Mouse (Mus musculus) lung, embryonic 14.5 days (tissue): ENCODE results near the gene Plin4. TPM values are rescaled to one million over a fixed set of nuclear protein-coding genes. Genes with fewer than 3 reads are reported as not detected.

Source experiments
- ATAC-seq: fragments of 200-750 bp; cut with Nextera tagmentation; 2 replicates; pipeline ENCODE4 v1.8.0; 2017; ENCODE audit warnings: mild to moderate bottlenecking, moderate TSS enrichment, moderate library complexity; ENCODE audit not compliant: insufficient read depth
- DNase-seq: peaks from one replicate; pipeline ENCODE4 v3.0.0-alpha.2; 2015
- H3K27ac ChIP-seq: fragments of 300-500 bp; sonication (generic); 2 replicates; pipeline ENCODE4 v1.5.1; 2014; ENCODE audit warnings: low read depth, mild to moderate bottlenecking, moderate library complexity
- H3K27me3 ChIP-seq: fragments of 300-500 bp; sonication (generic); 2 replicates; pipeline ENCODE4 v1.6.1; 2014; ENCODE audit warnings: low read length, control low read depth; ENCODE audit not compliant: insufficient read depth
- H3K36me3 ChIP-seq: fragments of 300-500 bp; sonication (generic); 2 replicates; pipeline ENCODE4 v1.6.1; 2014; ENCODE audit warnings: control low read depth; ENCODE audit not compliant: insufficient read depth
- H3K4me1 ChIP-seq: fragments of 300-500 bp; sonication (generic); 2 replicates; pipeline ENCODE4 v1.6.1; 2014; ENCODE audit warnings: antibody characterized with exemption, control low read depth; ENCODE audit not compliant: insufficient read depth
- H3K4me2 ChIP-seq: fragments of 300-500 bp; sonication (generic); 2 replicates; pipeline ENCODE4 v1.6.1; 2014; ENCODE audit warnings: mild to moderate bottlenecking
- H3K4me3 ChIP-seq: fragments of 300-500 bp; sonication (generic); 2 replicates; pipeline ENCODE4 v1.5.1; 2014; ENCODE audit warnings: low read depth, low read length
- H3K9ac ChIP-seq: fragments of 300-500 bp; sonication (generic); 2 replicates; pipeline ENCODE4 v1.6.1; 2014
- H3K9me3 ChIP-seq: fragments of 300-500 bp; sonication (generic); 2 replicates; pipeline ENCODE4 v1.6.1; 2016; ENCODE audit warnings: low read depth, low read length, control low read depth
- CTCF ChIP-seq: IDR thresholded peaks from 2 replicates; pipeline ENCODE4 v1.5.1; 2016; ENCODE audit warnings: antibody characterized with exemption, low read depth
- WGBS: fragments of 180-500 bp; shearing (Covaris S2); extraction: QIAGEN DNeasy Blood & Tissue Kit; methylation state at CpG from one replicate; pipeline ENCODE4 v1.1.7; 2014; 5-methylcytosine and 5-hydroxymethylcytosine counted together
- polyA plus RNA-seq: library from polyadenylated mRNA; unstranded; fragments of >200 nt; fragmentation: Nextera tagmentation; extraction: Ambion mirVana; gene quantifications from 2 replicates; pipeline ENCODE4 v1.2.1, GENCODE M21; 2014

The Plin4 gene
- 0.12 and 0.28 TPM in 2 replicates for polyA plus RNA-seq

GRCm38 (mm10) chr17:56109219-56110051 lies at the start of gene Plin4:
Plin4 (minus strand) TSS chr17:56109803.
- TF ChIP-seq CTCF: no peak

GRCm38 (mm10) chr17:56153643-56154042 lies 44.0 kb upstream of the Plin4 start:
- ATAC-seq (peak; percentile 62), DNase-seq (peak; percentile 84)

More at GRCm38 (mm10) chr17:56109219-56110051, at the start of gene Plin4:
- Histone ChIP-seq H3K9me3 (no peaks in the 10 kb centered on the region), H3K4me3 (no peak within 1 kb of the TSS), H3K4me1 (no peaks in the 10 kb centered on the region), H3K27ac (no peak within 1 kb of the TSS), H3K9ac (no peak within 1 kb of the TSS), H3K27me3 (no peaks in the 10 kb centered on the region), H3K36me3 (no peaks in the 10 kb centered on the region), H3K4me2 (no peak within 1 kb of the TSS)
- no peak for DNase-seq
- no peak for ATAC-seq
- WGBS: 51% methylated on average over 10 of the region's 10 CpGs

DNA sequence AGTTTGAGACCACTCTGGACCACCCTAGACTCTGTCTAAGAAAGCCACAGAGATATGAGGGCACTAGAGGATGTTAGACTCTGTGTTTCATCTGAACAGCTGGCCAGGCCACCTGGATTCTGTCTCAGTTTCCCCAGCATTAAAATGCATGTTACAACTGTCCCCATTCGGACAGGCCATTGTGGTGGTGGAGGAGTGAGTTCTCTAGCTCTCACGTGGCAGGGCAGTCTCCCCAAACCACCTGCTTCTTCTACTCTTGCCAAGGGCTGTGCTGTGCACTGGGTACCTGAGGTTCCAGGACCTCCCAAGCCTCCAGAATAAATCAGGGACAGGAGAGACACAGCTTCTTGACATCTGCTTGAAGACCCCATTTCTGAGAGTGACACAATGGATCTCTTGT lies 40.3 kb upstream of the Plin4 start:
- Histone ChIP-seq H3K9ac (no peak overlapping the region), H3K27ac (no peak overlapping the region), H3K27me3 (peaks cover 44% of the 10 kb centered on the region), H3K36me3 (no peaks in the 10 kb centered on the region), H3K4me1 (0 out of 2 replicates have a peak, but pooled peaks cover 5% of the 10 kb centered on the region), H3K9me3 (no peaks in the 10 kb centered on the region), H3K4me3 (no peak overlapping the region), H3K4me2 (no peak overlapping the region)
- WGBS: 34% methylated on average over 2 of the region's 2 CpGs
- no peak for ATAC-seq
- TF ChIP-seq CTCF: no peak
- no peak for DNase-seq

More at GRCm38 (mm10) chr17:56153643-56154042, 44.0 kb upstream of the Plin4 start:
- Histone ChIP-seq H3K27ac (no peak overlapping the region), H3K9me3 (no peaks in the 10 kb centered on the region), H3K27me3 (peaks cover 22% of the 10 kb centered on the region), H3K9ac (no peak overlapping the region), H3K36me3 (no peaks in the 10 kb centered on the region), H3K4me2 (no peak overlapping the region), H3K4me1 (0 out of 2 replicates have a peak, but pooled peaks cover 5% of the 10 kb centered on the region), H3K4me3 (no peak overlapping the region)
- WGBS: 23% methylated on average over 9 of the region's 9 CpGs
- TF ChIP-seq CTCF: no peak

GRCm38 (mm10) chr17:56148790-56149618 lies 39.4 kb upstream of the Plin4 start:
- ATAC-seq (no peak), DNase-seq (no peak)
- Histone ChIP-seq H3K4me1 (0 out of 2 replicates have a peak, but pooled peaks cover 5% of the 10 kb centered on the region), H3K9ac (peak overlapping the region; percentile 20), H3K27me3 (peaks cover 52% of the 10 kb centered on the region), H3K36me3 (no peaks in the 10 kb centered on the region), H3K4me2 (peak overlapping the region; percentile 48), H3K27ac (no peak overlapping the region), H3K9me3 (no peaks in the 10 kb centered on the region), H3K4me3 (peak overlapping the region; percentile 23; the same call in 1 of the 2 replicates)
- 3% methylated on average over 30 of the region's 30 CpGs for WGBS
- no peak for TF ChIP-seq CTCF

DNA sequence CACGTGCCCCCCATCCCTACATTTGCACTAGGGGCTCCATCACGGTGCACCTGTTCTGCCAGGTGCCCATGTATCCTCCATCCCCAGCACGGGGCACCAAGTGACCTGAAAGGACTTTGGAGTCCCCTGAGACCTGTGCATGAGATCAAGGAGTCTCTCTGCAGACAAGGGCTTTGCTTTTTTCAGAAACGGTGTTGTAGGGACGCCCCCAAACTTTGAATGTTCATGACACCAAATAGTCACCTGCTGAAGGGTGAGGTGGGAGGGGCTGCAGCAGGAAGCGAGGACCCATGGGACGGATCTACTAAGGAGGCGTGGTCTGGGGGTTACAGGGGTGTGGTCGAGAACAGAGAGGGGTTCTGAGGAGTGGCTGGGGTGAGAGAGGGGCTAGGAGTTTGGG lies 38.7 kb upstream of the Plin4 start:
- Histone ChIP-seq H3K27ac (no peak overlapping the region), H3K9me3 (no peaks in the 10 kb centered on the region), H3K4me2 (peak overlapping the region; percentile 48), H3K36me3 (no peaks in the 10 kb centered on the region), H3K4me3 (peak overlapping the region; percentile 23; the same call in 1 of the 2 replicates), H3K9ac (no peak overlapping the region), H3K27me3 (peaks cover 59% of the 10 kb centered on the region), H3K4me1 (0 out of 2 replicates have a peak, but pooled peaks cover 5% of the 10 kb centered on the region)
- 17% methylated on average over 9 of the region's 9 CpGs for WGBS
- DNase-seq (no peak), ATAC-seq (no peak)
- TF ChIP-seq CTCF: no peak

- Histone ChIP-seq H3K9me3 (no peaks in the 10 kb centered on the region), H3K9ac (no peak overlapping the region), H3K27me3 (peaks cover 68% of the 10 kb centered on the region), H3K36me3 (no peaks in the 10 kb centered on the region), H3K4me3 (no peak overlapping the region), H3K4me1 (0 out of 2 replicates have a peak, but pooled peaks cover 5% of the 10 kb centered on the region), H3K4me2 (no peak overlapping the region), H3K27ac (no peak overlapping the region)
- no peak for ATAC-seq
- no peak for TF ChIP-seq CTCF
- WGBS: 37% methylated on average over 12 of the region's 12 CpGs
- no peak for DNase-seq
Observed at GRCm38 (mm10) chr17:56147420-56147819, 37.8 kb upstream of the Plin4 start.
